Mouse (Mus musculus) embryonic facial prominence, embryonic 12.5 days (tissue): ENCODE results near the gene Pde2a. TPM values are rescaled to one million over a fixed set of nuclear protein-coding genes. Genes with fewer than 3 reads are reported as not detected.

Experiments
- ATAC-seq: fragments of 200-750 bp; cut with Nextera tagmentation; 2 replicates; pipeline ENCODE4 v1.8.0; 2017; ENCODE audit not compliant: insufficient number of reproducible peaks, insufficient read depth, low FRiP score, low TSS enrichment
- H3K27ac ChIP-seq: fragments of 300-500 bp; sonication (generic); 2 replicates; pipeline ENCODE4 v1.5.1; 2016; ENCODE audit warnings: mild to moderate bottlenecking
- H3K27me3 ChIP-seq: fragments of 300-500 bp; sonication (generic); 2 replicates; pipeline ENCODE4 v1.6.1; 2016; ENCODE audit warnings: mild to moderate bottlenecking, moderate library complexity
- H3K36me3 ChIP-seq: fragments of 300-500 bp; sonication (generic); 2 replicates; pipeline ENCODE4 v1.6.1; 2016; ENCODE audit warnings: mild to moderate bottlenecking
- H3K4me1 ChIP-seq: fragments of 300-500 bp; sonication (generic); 2 replicates; pipeline ENCODE4 v1.6.1; 2016
- H3K4me2 ChIP-seq: fragments of 300-500 bp; sonication (generic); replicated peaks from 2 replicates; pipeline ENCODE4 v1.6.1; 2016; ENCODE audit warnings: mild to moderate bottlenecking, moderate library complexity
- H3K4me3 ChIP-seq: fragments of 300-500 bp; sonication (generic); 2 replicates; pipeline ENCODE4 v1.5.1; 2016; ENCODE audit warnings: mild to moderate bottlenecking
- H3K9ac ChIP-seq: fragments of 300-500 bp; sonication (generic); 2 replicates; pipeline ENCODE4 v1.6.1; 2016; ENCODE audit warnings: mild to moderate bottlenecking, moderate library complexity
- H3K9me3 ChIP-seq: fragments of 300-500 bp; sonication (generic); 2 replicates; pipeline ENCODE4 v1.6.1; 2016; ENCODE audit warnings: mild to moderate bottlenecking, moderate library complexity
- WGBS: fragments of 180-500 bp; shearing (Covaris S2); methylation state at CpG from one replicate; pipeline ENCODE4 v1.1.7; 2016; 5-methylcytosine and 5-hydroxymethylcytosine counted together
- polyA plus RNA-seq: library from polyadenylated mRNA; unstranded; fragments of >200 nt; fragmentation: Nextera tagmentation; extraction: Ambion mirVana; gene quantifications from 2 replicates; pipeline ENCODE4 v1.2.1, GENCODE M21; 2016

The Pde2a gene
- polyA plus RNA-seq, 1 experiment from 2014 or later: 20.4 TPM

- H3K27ac ChIP-seq: 0 out of 2 replicates have a peak overlapping the region, but pooled peaks have one; percentile 5
- 69% methylated on average over 4 of the region's 4 CpGs for WGBS
Measured at GRCm38 (mm10) chr7:101464927-101465326, 43.4 kb downstream of the Pde2a start.

GRCm38 (mm10) chr7:101465392-101465791 lies 43.9 kb downstream of the Pde2a start:
- no peak overlapping the region for H3K4me3 ChIP-seq
- no peak for ATAC-seq
- H3K9me3 ChIP-seq: no peaks in the 10 kb centered on the region
- no peak overlapping the region for H3K4me2 ChIP-seq
- H3K9ac ChIP-seq: no peak overlapping the region
- no peaks in the 10 kb centered on the region for H3K36me3 ChIP-seq
- H3K4me1 ChIP-seq: peaks cover 10% of the 10 kb centered on the region
- H3K27ac ChIP-seq: 0 out of 2 replicates have a peak overlapping the region, but pooled peaks have one; percentile 5
- WGBS: 38% methylated on average over 14 of the region's 14 CpGs
- no peaks in the 10 kb centered on the region for H3K27me3 ChIP-seq

More at GRCm38 (mm10) chr7:101464927-101465326, 43.4 kb downstream of the Pde2a start:
- no peaks in the 10 kb centered on the region for H3K9me3 ChIP-seq
- H3K9ac ChIP-seq: no peak overlapping the region
- no peaks in the 10 kb centered on the region for H3K27me3 ChIP-seq
- H3K4me2 ChIP-seq: no peak overlapping the region
- no peak overlapping the region for H3K4me3 ChIP-seq
- no peak for ATAC-seq
- no peaks in the 10 kb centered on the region for H3K36me3 ChIP-seq
- peaks cover 10% of the 10 kb centered on the region for H3K4me1 ChIP-seq

- WGBS: 83% methylated on average over 8 of the region's 8 CpGs
- H3K9me3 ChIP-seq: no peaks in the 10 kb centered on the region
- no peak for ATAC-seq
- H3K27me3 ChIP-seq: no peaks in the 10 kb centered on the region
- H3K4me3 ChIP-seq: no peak overlapping the region
- H3K4me2 ChIP-seq: no peak overlapping the region
- H3K4me1 ChIP-seq: peaks cover 10% of the 10 kb centered on the region
- H3K27ac ChIP-seq: no peak overlapping the region
- no peak overlapping the region for H3K9ac ChIP-seq
- H3K36me3 ChIP-seq: no peaks in the 10 kb centered on the region
Measured at GRCm38 (mm10) chr7:101465850-101466580, 44.5 kb downstream of the Pde2a start.

GRCm38 (mm10) chr7:101466581-101467081 lies 45.1 kb downstream of the Pde2a start:
- no peak overlapping the region for H3K27ac ChIP-seq
- H3K36me3 ChIP-seq: no peaks in the 10 kb centered on the region
- no peak overlapping the region for H3K4me3 ChIP-seq
- H3K4me2 ChIP-seq: no peak overlapping the region
- H3K4me1 ChIP-seq: peaks cover 15% of the 10 kb centered on the region
- no peaks in the 10 kb centered on the region for H3K9me3 ChIP-seq
- ATAC-seq: no peak
- H3K9ac ChIP-seq: no peak overlapping the region
- H3K27me3 ChIP-seq: no peaks in the 10 kb centered on the region
- 89% methylated on average over 6 of the region's 6 CpGs for WGBS

GRCm38 (mm10) chr7:101471423-101471822 lies 49.9 kb downstream of the Pde2a start:
- Histone ChIP-seq H3K27ac (no peak overlapping the region), H3K4me3 (no peak overlapping the region), H3K9ac (no peak overlapping the region), H3K36me3 (no peaks in the 10 kb centered on the region), H3K4me2 (no peak overlapping the region), H3K9me3 (no peaks in the 10 kb centered on the region), H3K27me3 (no peaks in the 10 kb centered on the region), H3K4me1 (peaks cover 7% of the 10 kb centered on the region; the same call in 1 of the 2 replicates)
- no peak for ATAC-seq
- 87% methylated on average over 2 of the region's 2 CpGs for WGBS

- H3K27ac ChIP-seq: no peak overlapping the region
- no peak overlapping the region for H3K4me3 ChIP-seq
- H3K4me1 ChIP-seq: peaks cover 7% of the 10 kb centered on the region; the same call in 1 of the 2 replicates
- no peak for ATAC-seq
- no peaks in the 10 kb centered on the region for H3K36me3 ChIP-seq
- no peaks in the 10 kb centered on the region for H3K9me3 ChIP-seq
- WGBS: 71% methylated on average over 3 of the region's 3 CpGs
- H3K27me3 ChIP-seq: no peaks in the 10 kb centered on the region
- H3K9ac ChIP-seq: no peak overlapping the region
- H3K4me2 ChIP-seq: no peak overlapping the region
Measured at GRCm38 (mm10) chr7:101471968-101472480, 50.5 kb downstream of the Pde2a start.

- Histone ChIP-seq H3K4me1 (peaks cover 7% of the 10 kb centered on the region; the same call in 1 of the 2 replicates), H3K9ac (no peak overlapping the region), H3K4me3 (no peak overlapping the region), H3K9me3 (no peaks in the 10 kb centered on the region), H3K27me3 (no peaks in the 10 kb centered on the region), H3K4me2 (no peak overlapping the region), H3K36me3 (no peaks in the 10 kb centered on the region), H3K27ac (no peak overlapping the region)
- ATAC-seq: no peak
- WGBS: 44% methylated on average over 10 of the region's 10 CpGs
Measured at GRCm38 (mm10) chr7:101472598-101473558, 51.4 kb downstream of the Pde2a start.

- Histone ChIP-seq H3K9ac (no peak overlapping the region), H3K27ac (no peak overlapping the region), H3K4me3 (no peak overlapping the region), H3K4me2 (no peak overlapping the region), H3K4me1 (peaks cover 7% of the 10 kb centered on the region; the same call in 1 of the 2 replicates), H3K36me3 (no peaks in the 10 kb centered on the region), H3K9me3 (no peaks in the 10 kb centered on the region), H3K27me3 (no peaks in the 10 kb centered on the region)
- no peak for ATAC-seq
- 89% methylated on average over 5 of the region's 5 CpGs for WGBS
Measured at GRCm38 (mm10) chr7:101474399-101474811, 52.9 kb downstream of the Pde2a start.

GRCm38 (mm10) chr7:101476028-101476427 lies 54.5 kb downstream of the Pde2a start:
- no peak for ATAC-seq
- Histone ChIP-seq H3K9me3 (no peaks in the 10 kb centered on the region), H3K27ac (no peak overlapping the region), H3K4me3 (no peak overlapping the region), H3K9ac (no peak overlapping the region), H3K4me2 (no peak overlapping the region), H3K36me3 (no peaks in the 10 kb centered on the region), H3K4me1 (peaks cover 7% of the 10 kb centered on the region; the same call in 1 of the 2 replicates), H3K27me3 (no peaks in the 10 kb centered on the region)
- 77% methylated on average over 3 of the region's 3 CpGs for WGBS

GRCm38 (mm10) chr7:101476493-101476892 lies 55.0 kb downstream of the Pde2a start:
- H3K36me3 ChIP-seq: no peaks in the 10 kb centered on the region
- H3K27me3 ChIP-seq: no peaks in the 10 kb centered on the region
- H3K4me2 ChIP-seq: no peak overlapping the region
- no peak for ATAC-seq
- peaks cover 3% of the 10 kb centered on the region; the same call in 1 of the 2 replicates for H3K4me1 ChIP-seq
- H3K4me3 ChIP-seq: no peak overlapping the region
- H3K27ac ChIP-seq: no peak overlapping the region
- H3K9ac ChIP-seq: no peak overlapping the region
- WGBS: 77% methylated on average over 4 of the region's 4 CpGs
- no peaks in the 10 kb centered on the region for H3K9me3 ChIP-seq

GRCm38 (mm10) chr7:101477200-101477599 lies 55.7 kb downstream of the Pde2a start:
- Histone ChIP-seq H3K36me3 (no peaks in the 10 kb centered on the region), H3K27ac (no peak overlapping the region), H3K4me1 (no peaks in the 10 kb centered on the region), H3K9ac (no peak overlapping the region), H3K4me2 (no peak overlapping the region), H3K27me3 (no peaks in the 10 kb centered on the region), H3K9me3 (no peaks in the 10 kb centered on the region), H3K4me3 (no peak overlapping the region)
- WGBS: 35% methylated on average over 5 of the region's 5 CpGs
- ATAC-seq: no peak
